Mouse (Mus musculus) forebrain, embryonic 15.5 days (tissue): ENCODE data around the gene Kctd11. TPM values are rescaled to one million over a fixed set of nuclear protein-coding genes. Genes with fewer than 3 reads are reported as not detected.

Source experiments
- ATAC-seq: fragments of 200-750 bp; cut with Nextera tagmentation; replicated peaks from 2 replicates; pipeline ENCODE4 v1.8.0; 2017; ENCODE audit warnings: mild to moderate bottlenecking, moderate TSS enrichment, moderate library complexity
- H3K27ac ChIP-seq: fragments of 300-500 bp; sonication (generic); replicated peaks from 2 replicates; pipeline ENCODE4 v1.5.1; 2015; ENCODE audit warnings: mild to moderate bottlenecking, inconsistent platforms
- H3K27me3 ChIP-seq: fragments of 300-500 bp; sonication (generic); 2 replicates; pipeline ENCODE4 v1.6.1; 2015; ENCODE audit warnings: inconsistent platforms
- H3K36me3 ChIP-seq: fragments of 300-500 bp; sonication (generic); 2 replicates; pipeline ENCODE4 v1.6.1; 2015; ENCODE audit warnings: mild to moderate bottlenecking, inconsistent platforms
- H3K4me1 ChIP-seq: fragments of 300-500 bp; sonication (generic); 2 replicates; pipeline ENCODE4 v1.6.1; 2015; ENCODE audit warnings: inconsistent platforms
- H3K4me2 ChIP-seq: fragments of 300-500 bp; sonication (generic); replicated peaks from 2 replicates; pipeline ENCODE4 v1.6.1; 2015; ENCODE audit warnings: mild to moderate bottlenecking, inconsistent platforms
- H3K4me3 ChIP-seq: fragments of 300-500 bp; sonication (generic); 2 replicates; pipeline ENCODE4 v1.5.1; 2015; ENCODE audit warnings: mild to moderate bottlenecking, inconsistent platforms
- H3K9ac ChIP-seq: fragments of 300-500 bp; sonication (generic); replicated peaks from 2 replicates; pipeline ENCODE4 v1.6.1; 2015; ENCODE audit warnings: mild to moderate bottlenecking, inconsistent platforms
- H3K9me3 ChIP-seq: fragments of 300-500 bp; sonication (generic); 2 replicates; pipeline ENCODE4 v1.6.1; 2016; ENCODE audit warnings: inconsistent platforms
- WGBS: fragments of 180-500 bp; shearing (Covaris S2); methylation state at CpG from one replicate; pipeline ENCODE4 v1.1.7; 2015; ENCODE audit warnings: mixed read lengths; 5-methylcytosine and 5-hydroxymethylcytosine counted together
- polyA plus RNA-seq: library from polyadenylated mRNA; unstranded; fragments of >200 nt; fragmentation: Nextera tagmentation; extraction: Ambion mirVana; gene quantifications from 2 replicates; pipeline ENCODE4 v1.2.1, GENCODE M21; 2015

Gene Kctd11
- polyA plus RNA-seq, 1 experiment from 2014 or later: 1.2 TPM

DNA sequence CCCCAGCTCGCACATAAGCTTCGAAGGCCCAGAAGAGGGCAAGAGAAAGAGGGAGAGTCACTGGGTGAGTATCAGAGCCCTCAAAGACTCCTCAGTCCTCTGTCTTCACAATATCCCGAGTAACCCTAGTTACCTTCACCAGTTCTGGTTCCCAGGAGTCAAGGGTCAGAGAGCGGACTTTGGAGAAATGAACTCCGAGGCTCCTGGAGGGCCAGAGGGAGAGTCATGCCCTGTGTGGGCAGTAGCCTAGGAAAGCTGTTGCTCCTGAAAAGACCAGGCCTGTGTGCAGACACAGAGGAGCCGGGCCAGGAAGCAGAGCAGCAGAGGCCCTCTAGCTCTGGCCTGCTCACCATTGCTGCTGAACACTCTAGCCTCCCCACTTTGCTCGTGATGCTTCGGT is 3.5 kb upstream of the Kctd11 start:
- H3K9me3 ChIP-seq: no peaks in the 10 kb centered on the region
- ATAC-seq: no peak
- peaks cover 17% of the 10 kb centered on the region for H3K27me3 ChIP-seq
- no peaks in the 10 kb centered on the region for H3K36me3 ChIP-seq
- H3K4me2 ChIP-seq: no peak overlapping the region
- H3K4me1 ChIP-seq: peaks cover 11% of the 10 kb centered on the region
- 83% methylated on average over 8 of the region's 8 CpGs for WGBS
- H3K27ac ChIP-seq: no peak overlapping the region
- no peak overlapping the region for H3K4me3 ChIP-seq
- H3K9ac ChIP-seq: no peak overlapping the region

DNA sequence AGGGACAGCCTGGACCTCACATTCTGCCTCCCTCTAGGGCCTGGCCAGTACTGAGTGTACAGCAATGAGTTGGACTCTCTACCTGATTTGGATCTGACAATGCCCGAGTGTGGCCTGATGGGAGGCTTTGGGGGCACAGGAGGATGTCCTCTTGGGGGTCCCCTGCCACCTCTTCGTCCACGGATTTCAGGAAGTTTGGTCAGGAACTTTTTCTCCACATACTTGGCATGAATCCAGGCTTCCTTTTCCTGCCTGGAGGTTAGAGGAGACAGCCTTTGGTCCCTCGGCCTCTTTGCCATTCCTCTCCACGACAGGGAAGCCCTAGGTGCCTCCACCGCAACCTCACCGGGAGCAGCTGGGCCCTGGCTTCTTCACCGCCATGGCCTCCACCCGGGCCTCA is 3.0 kb upstream of the Kctd11 start:
- Histone ChIP-seq H3K27me3 (peaks cover 19% of the 10 kb centered on the region), H3K4me2 (no peak overlapping the region), H3K9ac (no peak overlapping the region), H3K4me1 (peaks cover 11% of the 10 kb centered on the region), H3K4me3 (no peak overlapping the region), H3K27ac (no peak overlapping the region), H3K9me3 (no peaks in the 10 kb centered on the region), H3K36me3 (no peaks in the 10 kb centered on the region)
- no peak for ATAC-seq
- whole genome bisulfite sequencing: 86% methylated on average over 9 of the region's 9 CpGs

DNA sequence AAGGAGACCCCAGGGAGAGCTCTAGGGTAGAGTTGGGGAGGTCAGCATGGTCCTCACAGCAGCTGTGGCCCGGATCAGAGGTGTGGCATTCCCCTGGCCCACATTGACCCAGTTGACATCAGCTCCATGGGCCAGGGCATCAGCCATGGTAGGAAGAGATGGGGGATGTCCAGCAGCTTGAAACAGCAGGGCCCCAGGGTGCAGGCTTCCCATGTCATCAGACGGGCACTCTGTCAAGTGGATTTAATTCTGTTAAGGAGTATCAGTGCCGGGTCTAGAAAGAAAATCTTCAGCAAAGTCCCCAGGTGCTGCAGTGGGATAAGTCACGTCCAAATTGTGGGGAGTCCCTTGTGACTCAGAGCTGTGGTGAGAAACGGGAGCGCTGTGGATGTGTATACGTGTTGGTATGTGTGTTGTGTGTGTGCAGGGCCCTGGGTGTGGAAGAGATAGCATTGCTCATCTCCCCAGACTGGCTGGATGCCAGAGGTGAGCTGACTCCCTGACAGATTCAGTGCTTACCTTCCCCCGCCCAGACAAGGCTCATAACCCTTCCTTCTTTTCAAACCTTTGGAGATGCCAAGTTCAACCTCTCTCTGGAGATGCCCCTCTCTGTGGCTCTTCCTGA is 2.4 kb upstream of the Kctd11 start:
- no peaks in the 10 kb centered on the region for H3K36me3 ChIP-seq
- no peak overlapping the region for H3K4me3 ChIP-seq
- peaks cover 19% of the 10 kb centered on the region for H3K27me3 ChIP-seq
- H3K9ac ChIP-seq: no peak overlapping the region
- H3K27ac ChIP-seq: no peak overlapping the region
- no peak for ATAC-seq
- no peaks in the 10 kb centered on the region for H3K9me3 ChIP-seq
- H3K4me1 ChIP-seq: peaks cover 11% of the 10 kb centered on the region
- H3K4me2 ChIP-seq: no peak overlapping the region
- WGBS: 91% methylated on average over 8 of the region's 8 CpGs

DNA sequence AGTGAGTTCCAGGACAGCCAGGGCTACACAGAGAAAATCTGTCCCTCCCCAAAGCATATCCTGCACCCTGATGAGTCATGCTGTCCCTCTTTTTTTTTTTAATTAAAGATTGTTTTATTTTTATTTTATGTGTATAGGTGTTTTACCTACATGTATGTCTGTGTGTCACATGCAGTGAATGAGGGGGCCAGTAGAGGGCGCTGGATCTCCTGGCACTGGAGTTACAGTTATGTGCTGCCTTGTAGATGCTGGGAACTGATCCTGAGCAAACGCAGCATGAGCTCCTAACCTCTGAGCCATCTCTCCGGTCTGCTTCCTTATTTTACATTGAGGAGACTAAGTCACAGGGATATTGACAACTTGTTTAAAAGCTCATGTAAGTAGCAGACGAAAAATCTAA is 1.9 kb upstream of the Kctd11 start:
- ATAC-seq: no peak
- Histone ChIP-seq H3K27me3 (peaks cover 19% of the 10 kb centered on the region), H3K9ac (no peak overlapping the region), H3K4me3 (no peak overlapping the region), H3K36me3 (no peaks in the 10 kb centered on the region), H3K4me1 (peaks cover 11% of the 10 kb centered on the region), H3K4me2 (no peak overlapping the region), H3K9me3 (no peaks in the 10 kb centered on the region), H3K27ac (no peak overlapping the region)
- WGBS: 63% methylated on average over 4 of the region's 4 CpGs

DNA sequence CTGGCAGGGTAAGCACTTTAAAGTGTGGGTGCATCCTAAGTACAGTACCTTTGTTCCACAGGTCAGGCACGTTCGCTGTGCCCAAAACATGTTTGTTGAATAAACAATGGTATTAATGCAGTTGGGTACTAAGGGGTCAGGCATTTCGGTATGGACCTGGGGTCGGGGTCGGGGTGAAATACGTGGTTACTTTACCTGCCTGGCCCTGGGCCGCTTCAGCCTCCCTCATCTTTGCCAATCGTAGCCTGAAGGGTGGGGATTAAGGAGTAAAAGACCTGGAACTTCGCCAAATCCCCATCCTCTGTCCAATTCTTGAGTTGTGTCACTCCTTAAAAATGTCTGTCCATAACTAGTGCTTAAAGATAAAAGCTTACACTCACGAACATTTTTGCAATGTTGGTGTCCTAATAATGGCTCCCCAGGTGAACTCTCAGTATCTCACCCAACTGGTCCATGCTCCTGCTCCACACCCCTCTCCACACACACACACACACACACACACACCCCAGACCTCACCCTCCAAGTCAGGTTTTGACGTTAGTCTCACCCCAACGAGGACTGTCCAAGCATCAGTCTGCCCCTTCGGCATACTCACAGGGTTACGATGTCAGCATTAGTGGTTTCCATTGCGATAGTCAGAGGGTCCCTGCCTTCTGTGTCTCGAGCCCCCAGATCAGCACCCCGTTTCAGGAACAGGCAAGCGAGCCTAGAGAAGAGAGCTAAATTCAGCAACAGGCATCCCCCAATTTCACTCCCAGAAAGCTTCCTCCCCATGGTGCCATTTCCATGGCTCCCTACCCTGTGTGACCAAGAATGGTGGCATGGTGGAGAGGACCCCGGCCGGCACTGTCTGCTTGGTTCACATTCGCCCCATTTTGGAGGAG is 823 bp upstream of the Kctd11 start:
- no peak for ATAC-seq
- 58% methylated on average over 21 of the region's 21 CpGs for WGBS
- Histone ChIP-seq H3K27ac (no peak overlapping the region), H3K4me2 (peak overlapping the region; percentile 56), H3K4me1 (peaks cover 15% of the 10 kb centered on the region), H3K9ac (no peak overlapping the region; the same call in 1 of the 2 replicates), H3K9me3 (no peaks in the 10 kb centered on the region), H3K27me3 (peaks cover 19% of the 10 kb centered on the region), H3K4me3 (peak overlapping the region; percentile 36), H3K36me3 (no peaks in the 10 kb centered on the region)

DNA sequence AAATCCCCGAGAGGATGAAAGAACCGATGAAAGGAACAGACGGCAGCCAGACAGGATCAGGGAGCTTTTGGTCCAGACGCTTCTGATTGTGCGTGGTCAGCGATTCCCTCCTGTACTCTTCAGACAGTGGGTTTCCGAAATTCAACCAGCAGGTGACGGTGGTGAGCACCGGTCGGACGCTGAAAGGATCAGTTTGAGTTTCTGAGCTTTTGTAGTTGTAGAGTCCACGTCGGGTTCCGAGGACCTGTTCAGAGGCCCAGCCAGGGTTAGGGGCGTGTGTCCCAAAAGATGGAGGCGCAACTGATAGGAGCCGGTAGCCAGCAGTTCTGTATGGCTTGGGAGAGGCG is 727 bp downstream of the Kctd11 start:
- peak overlapping the region; percentile 36 for H3K4me3 ChIP-seq
- peaks cover 19% of the 10 kb centered on the region for H3K27me3 ChIP-seq
- peak; percentile 32 for ATAC-seq
- H3K36me3 ChIP-seq: no peaks in the 10 kb centered on the region
- H3K9ac ChIP-seq: peak overlapping the region; percentile 40
- H3K27ac ChIP-seq: 0 out of 2 replicates have a peak overlapping the region, but pooled peaks have one; percentile 20
- no peaks in the 10 kb centered on the region for H3K9me3 ChIP-seq
- H3K4me2 ChIP-seq: peak overlapping the region; percentile 56
- peaks cover 17% of the 10 kb centered on the region for H3K4me1 ChIP-seq
- WGBS: 2% methylated on average over 18 of the region's 18 CpGs

DNA sequence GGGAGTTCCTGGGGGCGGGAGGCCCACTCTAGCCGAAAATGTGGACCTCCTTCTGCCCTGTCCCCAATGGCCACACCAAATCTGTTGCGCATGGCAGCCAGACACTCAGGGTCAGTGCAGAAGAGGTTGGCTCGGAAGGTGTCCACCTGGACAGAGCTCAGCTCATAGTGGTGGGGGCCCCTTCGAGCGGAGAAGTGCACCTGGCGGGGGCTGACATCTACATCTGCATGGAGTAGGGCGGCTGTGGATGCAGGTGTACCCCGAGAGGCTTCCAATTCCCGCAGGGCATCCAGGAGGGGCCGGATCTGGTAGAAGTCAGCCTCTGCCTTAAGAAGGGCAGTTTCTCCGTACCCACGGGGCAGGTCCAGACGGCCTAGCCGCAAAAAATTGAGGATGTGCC is 1.5 kb downstream of the Kctd11 start:
- Histone ChIP-seq H3K27me3 (peaks cover 19% of the 10 kb centered on the region), H3K4me1 (peaks cover 17% of the 10 kb centered on the region), H3K9ac (no peak overlapping the region), H3K4me2 (peak overlapping the region; percentile 56; the same call in 1 of the 2 replicates), H3K36me3 (no peaks in the 10 kb centered on the region), H3K27ac (no peak overlapping the region), H3K4me3 (0 out of 2 replicates have a peak overlapping the region, but pooled peaks have one; percentile 36), H3K9me3 (no peaks in the 10 kb centered on the region)
- 61% methylated on average over 15 of the region's 15 CpGs for WGBS
- no peak for ATAC-seq

DNA sequence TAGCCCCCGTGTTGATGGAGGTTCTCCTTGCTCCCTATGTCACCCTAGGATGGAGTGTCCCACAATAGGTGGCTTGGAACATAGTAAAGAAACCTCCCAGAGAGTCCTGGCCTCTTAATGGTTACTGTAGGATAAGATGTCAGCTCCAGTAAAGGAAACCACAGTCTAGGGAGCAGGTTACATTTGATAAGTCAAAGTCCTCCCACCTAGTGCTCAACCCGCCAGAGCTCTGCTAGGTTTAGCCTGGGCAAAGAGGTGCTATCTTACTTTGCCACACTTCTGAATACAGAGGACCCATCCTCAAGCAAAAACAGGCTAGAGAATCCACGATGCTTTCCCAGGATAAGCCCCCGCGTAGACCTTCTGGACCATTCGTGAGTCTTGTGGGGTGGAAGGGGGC is 2.3 kb downstream of the Kctd11 start:
- Histone ChIP-seq H3K4me3 (no peak overlapping the region), H3K27me3 (peaks cover 19% of the 10 kb centered on the region), H3K4me2 (no peak overlapping the region), H3K36me3 (no peaks in the 10 kb centered on the region), H3K9me3 (no peaks in the 10 kb centered on the region), H3K27ac (no peak overlapping the region), H3K9ac (no peak overlapping the region), H3K4me1 (peaks cover 17% of the 10 kb centered on the region)
- no peak for ATAC-seq
- WGBS: 92% methylated on average over 6 of the region's 6 CpGs

DNA sequence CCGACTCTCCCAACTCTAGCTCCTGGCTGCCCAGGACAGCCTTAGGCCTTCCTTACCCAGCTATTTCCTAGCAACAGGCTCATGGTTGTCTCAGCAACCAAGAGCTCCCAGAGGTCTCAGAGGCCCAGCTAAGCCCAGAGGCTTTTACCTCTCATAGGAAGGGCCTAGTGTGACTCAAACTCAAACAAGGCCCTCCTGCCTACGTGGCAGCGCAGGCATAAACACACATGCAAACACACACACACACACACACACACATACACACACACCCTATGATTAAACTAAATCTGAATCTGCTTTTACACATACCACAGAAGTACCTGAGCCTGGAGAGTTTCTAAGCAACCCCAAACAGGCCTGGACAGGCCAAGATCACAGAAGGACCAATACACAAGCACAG is 2.8 kb downstream of the Kctd11 start:
- no peaks in the 10 kb centered on the region for H3K36me3 ChIP-seq
- no peak overlapping the region for H3K4me2 ChIP-seq
- peaks cover 17% of the 10 kb centered on the region for H3K4me1 ChIP-seq
- no peaks in the 10 kb centered on the region for H3K9me3 ChIP-seq
- no peak overlapping the region for H3K4me3 ChIP-seq
- 85% methylated on average over 3 of the region's 3 CpGs for WGBS
- no peak overlapping the region for H3K9ac ChIP-seq
- no peak for ATAC-seq
- H3K27ac ChIP-seq: no peak overlapping the region
- peaks cover 19% of the 10 kb centered on the region for H3K27me3 ChIP-seq

DNA sequence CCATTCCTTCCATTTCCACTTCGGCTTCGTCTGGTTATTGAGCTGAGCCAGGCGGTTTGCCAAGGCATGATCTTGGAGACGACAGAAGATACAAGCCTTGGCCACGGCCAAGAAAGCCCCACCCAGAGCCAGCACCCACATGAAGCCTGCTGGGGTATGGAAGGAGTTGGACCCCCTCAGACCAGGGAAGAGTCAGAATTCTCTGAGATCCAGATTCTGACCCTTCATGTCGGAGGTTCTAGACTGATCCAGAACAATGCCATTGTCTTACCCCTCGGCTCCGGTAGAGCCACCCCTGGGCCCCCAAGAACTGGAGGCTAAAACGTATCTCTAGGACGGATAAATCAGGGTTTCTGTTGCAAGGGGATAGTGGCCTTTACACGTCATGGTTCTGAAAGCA is 3.3 kb downstream of the Kctd11 start, which contains the start of gene Tmem95:
TSS of gene Tmem95 (minus strand) at position 141 of the 400 bp plus-strand sequence.
- Histone ChIP-seq H3K9ac (no peak within 1 kb of the TSS), H3K4me2 (peak within 1 kb of the TSS; percentile 31), H3K36me3 (no peaks in the 10 kb centered on the region), H3K27ac (no peak within 1 kb of the TSS), H3K27me3 (peaks cover 19% of the 10 kb centered on the region), H3K4me3 (0 out of 2 replicates have a peak within 1 kb of the TSS, but pooled peaks have one; percentile 2), H3K4me1 (peaks cover 17% of the 10 kb centered on the region), H3K9me3 (no peaks in the 10 kb centered on the region)
- 87% methylated on average over 11 of the region's 11 CpGs for WGBS
- no peak for ATAC-seq

DNA sequence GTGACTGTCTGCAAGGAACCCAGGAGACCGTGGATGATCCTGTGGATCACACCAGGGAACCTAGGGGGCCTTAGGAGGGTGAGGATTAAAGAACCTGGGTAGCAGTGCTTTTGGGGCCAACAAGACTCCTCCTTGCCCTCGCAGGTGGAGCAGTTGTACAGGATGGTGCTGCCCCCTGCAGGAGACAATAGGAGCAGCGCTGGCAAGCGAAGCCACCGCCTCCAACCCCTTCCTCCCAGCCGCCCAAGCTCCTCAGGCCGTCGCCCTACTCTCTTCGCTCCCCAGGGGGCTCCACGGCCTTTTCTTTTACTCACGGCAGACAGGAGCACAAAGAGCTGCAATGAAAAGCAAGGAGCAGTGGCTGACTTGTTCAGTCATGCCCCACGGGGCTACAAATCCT is 4.3 kb downstream of the Kctd11 start:
- Histone ChIP-seq H3K9ac (no peak overlapping the region), H3K4me1 (peaks cover 17% of the 10 kb centered on the region), H3K36me3 (no peaks in the 10 kb centered on the region), H3K27ac (no peak overlapping the region), H3K4me3 (0 out of 2 replicates have a peak overlapping the region, but pooled peaks have one; percentile 2), H3K9me3 (no peaks in the 10 kb centered on the region), H3K4me2 (peak overlapping the region; percentile 31), H3K27me3 (peaks cover 15% of the 10 kb centered on the region)
- ATAC-seq: 0 out of 2 replicates have a peak, but pooled peaks have one; percentile 42
- under 1% methylated on average over 12 of the region's 12 CpGs for WGBS

DNA sequence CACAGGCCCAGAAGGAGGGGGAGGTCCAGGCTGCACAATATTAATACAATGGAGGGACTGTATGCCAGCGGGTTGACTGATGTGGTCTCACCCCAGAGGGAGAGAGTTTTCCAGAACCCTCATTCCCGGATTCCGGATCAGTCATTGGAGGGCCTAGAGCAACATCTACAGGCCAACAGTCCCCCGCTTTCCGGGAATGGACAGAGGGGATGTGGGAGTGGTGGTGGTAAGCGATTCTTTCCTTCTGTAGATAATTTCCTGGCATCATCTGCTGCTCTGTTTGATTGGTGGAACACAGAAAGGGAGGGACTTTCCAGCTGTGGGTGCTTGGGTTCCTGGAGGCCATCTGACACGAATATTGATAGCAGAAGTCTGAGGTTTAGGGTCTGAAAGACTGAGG is 5.0 kb downstream of the Kctd11 start:
- H3K9me3 ChIP-seq: no peaks in the 10 kb centered on the region
- WGBS: 69% methylated on average over 7 of the region's 7 CpGs
- H3K27me3 ChIP-seq: peaks cover 8% of the 10 kb centered on the region; the same call in 1 of the 2 replicates
- peaks cover 13% of the 10 kb centered on the region for H3K4me1 ChIP-seq
- no peak overlapping the region for H3K4me2 ChIP-seq
- H3K4me3 ChIP-seq: no peak overlapping the region
- no peak for ATAC-seq
- H3K27ac ChIP-seq: no peak overlapping the region
- no peaks in the 10 kb centered on the region for H3K36me3 ChIP-seq
- H3K9ac ChIP-seq: no peak overlapping the region
